Mouse (Mus musculus): ENCODE data around the gene Atf7.

Gene Atf7

GRCm38 (mm10) chr15:102499370-102499769 lies 125.9 kb downstream of the Atf7 start:
- no peak for DNase-seq (ENCODE audit: low spot score in 2 of 2)

- DNase-seq (ENCODE audit: low spot score in 2 of 2) = no peak
Observed at GRCm38 (mm10) chr15:102498322-102498721, 126.9 kb downstream of the Atf7 start.

GRCm38 (mm10) chr15:102487664-102488063 lies 137.6 kb downstream of the Atf7 start:
- no peak for DNase-seq (ENCODE audit: low spot score in 2 of 2)

DNA sequence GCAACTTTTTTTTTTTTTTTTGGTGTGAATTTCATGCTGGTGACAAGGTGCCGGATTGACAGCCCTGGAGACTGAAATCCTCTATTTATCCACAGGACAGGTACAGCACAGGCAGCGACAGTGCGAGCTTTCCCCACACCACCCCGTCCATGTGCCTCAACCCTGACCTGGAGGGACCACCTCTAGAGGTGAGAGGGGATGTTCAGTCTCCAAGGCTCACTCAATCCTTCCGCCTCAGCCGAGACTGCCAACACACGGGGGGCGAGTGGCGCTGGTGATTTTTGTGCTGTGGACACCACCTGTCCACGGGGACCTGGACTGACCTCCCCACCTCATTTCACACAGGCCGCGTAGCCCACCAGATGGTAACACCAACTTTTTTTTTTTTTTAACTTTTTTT lies 139.4 kb downstream of the Atf7 start:
- no peak for DNase-seq (ENCODE audit: low spot score in 2 of 2)

DNA sequence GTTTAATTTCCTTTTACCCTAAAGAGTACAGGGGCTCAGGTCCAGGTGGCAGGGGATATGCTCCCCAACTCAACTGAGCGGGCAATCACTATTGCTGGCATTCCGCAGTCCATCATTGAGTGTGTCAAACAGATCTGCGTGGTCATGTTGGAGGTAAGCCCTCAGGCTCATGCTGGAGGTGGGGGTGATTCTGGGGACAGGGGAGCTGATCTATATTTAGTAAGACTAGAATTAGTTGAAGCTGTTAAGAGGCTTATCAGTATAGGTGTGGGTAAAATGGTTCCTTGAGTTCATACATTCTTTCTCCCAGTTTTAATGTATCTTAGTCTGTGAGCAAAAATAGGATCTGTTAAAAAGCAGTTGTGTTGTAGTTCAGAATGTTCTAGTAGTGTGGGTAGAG lies 142.1 kb downstream of the Atf7 start:
- DNase-seq (ENCODE audit: low spot score in 2 of 2) = no peak
